12 mouse cellular contexts compared by ENCODE assay signal in genomic region chrX:135973597-135974423, GRCm38 (mm10).
"Had no signal": no experiment of that assay in that cellular context is flagged by ENCODE, and none has a peak within 500 bp of the region (broad histone marks: within the 10 kb centered on the region; RNA-seq: fewer than 3 reads in every experiment).

No protein-coding gene starts in this region.

- H3K27me3 ChIP-seq: limb, embryonic 12.5 days; liver, embryonic 13.5 days; midbrain, embryonic 12.5 days; neural tube, embryonic 15.5 days had no signal

- H3K4me3 ChIP-seq: limb, embryonic 12.5 days; liver, embryonic 13.5 days; midbrain, embryonic 12.5 days had no signal

- H3K4me1 ChIP-seq: limb, embryonic 12.5 days; liver, embryonic 13.5 days; midbrain, embryonic 12.5 days; neural tube, embryonic 15.5 days had no signal

- DNase-seq: kidney, adult 8-10 months; kidney, postnatal 25 days; layer of hippocampus, adult 9-11 months; liver; liver, embryonic 13.5 days; lung, adult 18-20 months; thymus, adult 2 months; thymus, postnatal 25 days had no signal

- H3K27ac ChIP-seq: limb, embryonic 12.5 days; liver, embryonic 13.5 days; midbrain, embryonic 12.5 days; stomach, postnatal 0 days had no signal

- H3K36me3 ChIP-seq: limb, embryonic 12.5 days; liver, embryonic 13.5 days; midbrain, embryonic 12.5 days; neural tube, embryonic 15.5 days had no signal
